Mouse (Mus musculus) liver, adult 2 months (tissue): ENCODE results near the gene Thrsp.

Experiments
- CTCF ChIP-seq: fragments of 200-500 bp; IDR thresholded peaks from 2 replicates; pipeline ENCODE4 v1.5.1; 2011; ENCODE audit warnings: low read depth, low read length, control low read depth
- POLR2A ChIP-seq: fragments of 200-500 bp; IDR thresholded peaks from 2 replicates; pipeline ENCODE4 v1.6.1; 2011; ENCODE audit warnings: low read length, control low read depth; ENCODE audit not compliant: insufficient read depth; ENCODE audit errors: extremely low read depth

DNA sequence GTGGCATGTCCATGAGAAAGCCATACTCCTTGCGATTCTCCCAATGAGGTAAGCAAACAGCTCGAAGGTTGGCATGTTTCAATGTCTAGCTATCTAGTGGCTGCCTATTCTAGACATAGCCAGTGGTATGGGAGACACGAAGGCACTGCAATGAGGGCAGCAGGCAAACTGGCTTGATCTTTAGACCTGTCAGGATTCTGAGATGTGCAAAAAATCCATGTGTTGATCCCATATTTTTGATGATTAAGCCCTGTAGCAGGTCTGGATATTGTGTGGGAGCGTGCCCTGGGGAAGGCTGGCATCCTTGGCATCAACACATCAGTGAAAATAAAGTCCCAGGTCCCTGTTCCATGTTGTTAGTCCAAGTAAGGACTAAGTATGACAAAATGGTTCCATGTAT, 29.0 kb downstream of the Thrsp start:
- TF ChIP-seq CTCF (no peak), POLR2A (no peak)
